Mouse (Mus musculus) forebrain, postnatal 0 days (tissue): ENCODE measurements around the gene Cort. TPM values are rescaled to one million over a fixed set of nuclear protein-coding genes. Genes with fewer than 3 reads are reported as not detected.

Source experiments
- ATAC-seq: fragments of 200-750 bp; cut with Nextera tagmentation; 2 replicates; pipeline ENCODE4 v1.8.0; 2017; ENCODE audit warnings: mild to moderate bottlenecking, moderate library complexity
- DNase-seq: peaks from one replicate; pipeline ENCODE4 v3.0.0-alpha.2; 2015
- H3K27ac ChIP-seq: fragments of 300-500 bp; sonication (generic); 2 replicates; pipeline ENCODE4 v1.5.1; 2014; ENCODE audit warnings: low read depth, mild to moderate bottlenecking, antibody characterized with exemption, low read length, moderate library complexity, mixed read lengths
- H3K27me3 ChIP-seq: fragments of 300-500 bp; sonication (generic); 2 replicates; pipeline ENCODE4 v1.6.1; 2014; ENCODE audit warnings: mild to moderate bottlenecking, low read length, mixed read lengths; ENCODE audit not compliant: insufficient read depth
- H3K36me3 ChIP-seq: fragments of 300-500 bp; sonication (generic); 2 replicates; pipeline ENCODE4 v1.6.1; 2014; ENCODE audit warnings: mild to moderate bottlenecking, moderate library complexity; ENCODE audit not compliant: insufficient read depth
- H3K4me1 ChIP-seq: fragments of 300-500 bp; sonication (generic); 2 replicates; pipeline ENCODE4 v1.6.1; 2014; ENCODE audit warnings: antibody characterized with exemption; ENCODE audit not compliant: insufficient read depth
- H3K4me2 ChIP-seq: fragments of 300-500 bp; sonication (generic); 2 replicates; pipeline ENCODE4 v1.6.1; 2014; ENCODE audit warnings: low read depth, mild to moderate bottlenecking, moderate library complexity
- H3K4me3 ChIP-seq: fragments of 300-500 bp; sonication (generic); 2 replicates; pipeline ENCODE4 v1.5.1; 2014; ENCODE audit warnings: low read depth, low read length, mixed read lengths
- H3K9ac ChIP-seq: fragments of 300-500 bp; sonication (generic); 2 replicates; pipeline ENCODE4 v1.6.1; 2014; ENCODE audit warnings: mild to moderate bottlenecking
- H3K9me3 ChIP-seq: fragments of 300-500 bp; sonication (generic); 2 replicates; pipeline ENCODE4 v1.6.1; 2016; ENCODE audit warnings: low read length
- CTCF ChIP-seq: sonication (generic); IDR thresholded peaks from 2 replicates; pipeline ENCODE4 v1.5.1; 2016; ENCODE audit warnings: antibody characterized with exemption, control low read depth, low read depth
- WGBS: fragments of 180-500 bp; shearing (Covaris S2); extraction: QIAGEN DNeasy Blood & Tissue Kit; methylation state at CpG from one replicate; pipeline ENCODE4 v1.1.7; 2014; 5-methylcytosine and 5-hydroxymethylcytosine counted together
- polyA plus RNA-seq: library from polyadenylated mRNA; unstranded; fragments of >200 nt; fragmentation: Nextera tagmentation; extraction: Ambion mirVana; gene quantifications from 2 replicates; pipeline ENCODE4 v1.2.1, GENCODE M21; 2015
- total RNA-seq: library from RNA; depleted of rRNA; stranded (reverse); fragments of >200 nt; gene quantifications from 2 replicates; pipeline ENCODE4 v1.2.3, GENCODE M21; 2014

Cort gene
- total and polyA plus RNA-seq, 2 experiments from 2014 or later: 7.5 to 7.8 TPM

GRCm38 (mm10) chr4:149149196-149149595, 22.6 kb upstream of the Cort start:
- H3K27ac ChIP-seq: no peak overlapping the region
- no peaks in the 10 kb centered on the region for H3K27me3 ChIP-seq
- no peak overlapping the region for H3K9ac ChIP-seq
- 88% methylated on average over 9 of the region's 9 CpGs for WGBS
- H3K36me3 ChIP-seq: peaks cover 40% of the 10 kb centered on the region
- ATAC-seq: no peak
- TF ChIP-seq CTCF: no peak
- H3K4me1 ChIP-seq: no peaks in the 10 kb centered on the region
- DNase-seq: no peak
- no peaks in the 10 kb centered on the region for H3K9me3 ChIP-seq
- H3K4me3 ChIP-seq: no peak overlapping the region
- H3K4me2 ChIP-seq: no peak overlapping the region

- WGBS: 77% methylated on average over 4 of the region's 4 CpGs
- no peak for TF ChIP-seq CTCF
- Histone ChIP-seq H3K27ac (no peak overlapping the region), H3K9me3 (no peaks in the 10 kb centered on the region), H3K9ac (no peak overlapping the region), H3K36me3 (peaks cover 29% of the 10 kb centered on the region), H3K4me2 (no peak overlapping the region), H3K4me1 (no peaks in the 10 kb centered on the region), H3K27me3 (no peaks in the 10 kb centered on the region), H3K4me3 (no peak overlapping the region)
- no peak for ATAC-seq
- DNase-seq: no peak
Observed at GRCm38 (mm10) chr4:149148084-149148483, 21.5 kb upstream of the Cort start.

GRCm38 (mm10) chr4:149147528-149147927, 21.0 kb upstream of the Cort start:
- H3K4me1 ChIP-seq: no peaks in the 10 kb centered on the region
- H3K36me3 ChIP-seq: peaks cover 23% of the 10 kb centered on the region
- ATAC-seq (no peak), DNase-seq (no peak)
- no peak overlapping the region for H3K27ac ChIP-seq
- H3K9ac ChIP-seq: no peak overlapping the region
- no peaks in the 10 kb centered on the region for H3K27me3 ChIP-seq
- no peak for TF ChIP-seq CTCF
- no peak overlapping the region for H3K4me3 ChIP-seq
- 90% methylated on average over 7 of the region's 7 CpGs for WGBS
- no peaks in the 10 kb centered on the region for H3K9me3 ChIP-seq
- H3K4me2 ChIP-seq: no peak overlapping the region

GRCm38 (mm10) chr4:149145151-149145550, 18.6 kb upstream of the Cort start:
- DNase-seq (no peak), ATAC-seq (no peak)
- H3K4me3 ChIP-seq: no peak overlapping the region
- WGBS: 86% methylated on average over 4 of the region's 4 CpGs
- H3K27me3 ChIP-seq: no peaks in the 10 kb centered on the region
- H3K9ac ChIP-seq: no peak overlapping the region
- peaks cover 9% of the 10 kb centered on the region for H3K36me3 ChIP-seq
- no peaks in the 10 kb centered on the region for H3K9me3 ChIP-seq
- H3K27ac ChIP-seq: no peak overlapping the region
- no peak for TF ChIP-seq CTCF
- no peaks in the 10 kb centered on the region for H3K4me1 ChIP-seq
- no peak overlapping the region for H3K4me2 ChIP-seq

GRCm38 (mm10) chr4:149144459-149144858, 17.9 kb upstream of the Cort start:
- WGBS: 1% methylated on average over 3 of the region's 3 CpGs
- no peak overlapping the region for H3K27ac ChIP-seq
- H3K4me1 ChIP-seq: no peaks in the 10 kb centered on the region
- TF ChIP-seq CTCF: peak; percentile 97
- H3K36me3 ChIP-seq: peaks cover 2% of the 10 kb centered on the region
- H3K9ac ChIP-seq: no peak overlapping the region
- H3K4me3 ChIP-seq: no peak overlapping the region
- no peak overlapping the region for H3K4me2 ChIP-seq
- H3K27me3 ChIP-seq: no peaks in the 10 kb centered on the region
- ATAC-seq: peak; percentile 96
- H3K9me3 ChIP-seq: no peaks in the 10 kb centered on the region
- peak; percentile 94 for DNase-seq

- H3K27me3 ChIP-seq: no peaks in the 10 kb centered on the region
- ATAC-seq (no peak), DNase-seq (no peak)
- no peak overlapping the region for H3K4me2 ChIP-seq
- no peak overlapping the region for H3K9ac ChIP-seq
- WGBS: 30% methylated on average over 4 of the region's 4 CpGs
- H3K36me3 ChIP-seq: no peaks in the 10 kb centered on the region
- no peaks in the 10 kb centered on the region for H3K9me3 ChIP-seq
- H3K4me1 ChIP-seq: no peaks in the 10 kb centered on the region
- H3K4me3 ChIP-seq: no peak overlapping the region
- TF ChIP-seq CTCF: no peak
- H3K27ac ChIP-seq: no peak overlapping the region
Observed at GRCm38 (mm10) chr4:149143594-149143993, 17.0 kb upstream of the Cort start.

GRCm38 (mm10) chr4:149138515-149138914, 12.0 kb upstream of the Cort start:
- Histone ChIP-seq H3K4me3 (no peak overlapping the region), H3K4me2 (no peak overlapping the region), H3K27ac (no peak overlapping the region), H3K9me3 (no peaks in the 10 kb centered on the region), H3K36me3 (no peaks in the 10 kb centered on the region), H3K4me1 (peaks cover 5% of the 10 kb centered on the region; the same call in 1 of the 2 replicates), H3K27me3 (no peaks in the 10 kb centered on the region), H3K9ac (no peak overlapping the region)
- ATAC-seq (no peak), DNase-seq (no peak)
- TF ChIP-seq CTCF: no peak
- 89% methylated on average over 8 of the region's 8 CpGs for WGBS
